Mouse (Mus musculus): Measurements from ENCODE around the gene Gp9.

GRCm38 (mm10) chr6:87797321-87797720 is 19.4 kb downstream of the Gp9 start:
- TF ChIP-seq POLR2A (IDR thresholded peaks at IDR 0.05; ENCODE audit: borderline replicate concordance, control insufficient read depth, low read depth, low read length), result no peak
- no peak for TF ChIP-seq CTCF (IDR thresholded peaks at IDR 0.05; ENCODE audit: control insufficient read depth, insufficient read depth, low read length)
